Mouse (Mus musculus) liver, embryonic 14.5 days (tissue): ENCODE measurements at regions not wholly inside any gene's neighbourhood (a gene's known extent, or its start where the extent isn't known, plus 50 kb on each side); places are given as distances from the start of the nearest gene placed in this dataset.

ENCODE experiments used
- ATAC-seq: fragments of 200-750 bp; cut with Nextera tagmentation; 2 replicates; pipeline ENCODE4 v1.8.0; 2017; ENCODE audit warnings: moderate number of reproducible peaks, mild to moderate bottlenecking, moderate library complexity; ENCODE audit not compliant: insufficient read depth
- DNase-seq, 3 experiments: peaks; one replicate each; pipeline ENCODE4 v3.0.0-alpha.2; 2012 to 2013; ENCODE audit warnings: low read depth in 3 of 3, low spot score in 3 of 3
- H3K27ac ChIP-seq: fragments of 300-500 bp; sonication (generic); 2 replicates; pipeline ENCODE4 v1.5.1; 2014; ENCODE audit warnings: moderate library complexity, mild to moderate bottlenecking, control low read depth, inconsistent platforms
- H3K27me3 ChIP-seq: fragments of 300-500 bp; sonication (generic); 2 replicates; pipeline ENCODE4 v1.6.1; 2014; ENCODE audit warnings: mild to moderate bottlenecking, low read length, moderate library complexity; ENCODE audit not compliant: control insufficient read depth, insufficient read depth
- H3K36me3 ChIP-seq: fragments of 300-500 bp; sonication (generic); replicated peaks from 2 replicates; pipeline ENCODE4 v1.6.1; 2014; ENCODE audit warnings: low read depth; ENCODE audit not compliant: control insufficient read depth, insufficient read depth
- H3K4me1 ChIP-seq, 2 experiments: fragments of 200-500 bp in 1 of 2; fragments of 300-500 bp in 1 of 2; sonication (generic) in 1 of 2; replicated peaks; 2 replicates each; pipeline ENCODE4 v1.6.1; 2012 to 2014; ENCODE audit warnings: antibody characterized with exemption in 1 of 2, inconsistent platforms in 1 of 2, low read length in 1 of 2; ENCODE audit not compliant: control insufficient read depth in 2 of 2, insufficient read depth in 2 of 2
- H3K4me2 ChIP-seq: fragments of 300-500 bp; sonication (generic); 2 replicates; pipeline ENCODE4 v1.6.1; 2014; ENCODE audit warnings: low read depth, mild to moderate bottlenecking, control low read depth, moderate library complexity
- H3K4me3 ChIP-seq, 2 experiments: fragments of 200-500 bp in 1 of 2; fragments of 300-500 bp in 1 of 2; sonication (generic) in 1 of 2; 2 replicates each; pipeline ENCODE4 v1.5.1; 2012 to 2014; ENCODE audit warnings: low read depth in 2 of 2, low read length in 2 of 2, mild to moderate bottlenecking in 2 of 2, control low read depth in 1 of 2, inconsistent platforms in 1 of 2, moderate library complexity in 1 of 2; ENCODE audit not compliant: insufficient read depth in 1 of 2
- H3K9ac ChIP-seq: fragments of 300-500 bp; sonication (generic); replicated peaks from 2 replicates; pipeline ENCODE4 v1.6.1; 2014; ENCODE audit warnings: mild to moderate bottlenecking, control low read depth, moderate library complexity
- H3K9me3 ChIP-seq: fragments of 300-500 bp; sonication (generic); 2 replicates; pipeline ENCODE4 v1.6.1; 2016; ENCODE audit warnings: low read length, mixed read lengths; ENCODE audit not compliant: control insufficient read depth
- CTCF ChIP-seq: IDR thresholded peaks from 2 replicates; pipeline ENCODE4 v1.5.1; 2016; ENCODE audit warnings: antibody characterized with exemption, low read depth, control low read depth
- EP300 ChIP-seq: IDR thresholded peaks from 2 replicates; pipeline ENCODE4 v1.6.1; 2016; ENCODE audit warnings: antibody characterized with exemption, low read depth
- WGBS: fragments of 180-500 bp; shearing (Covaris S2); extraction: QIAGEN DNeasy Blood & Tissue Kit; methylation state at CpG from one replicate; pipeline ENCODE4 v1.1.7; 2014; ENCODE audit not compliant: insufficient replicate concordance; 5-methylcytosine and 5-hydroxymethylcytosine counted together

DNA sequence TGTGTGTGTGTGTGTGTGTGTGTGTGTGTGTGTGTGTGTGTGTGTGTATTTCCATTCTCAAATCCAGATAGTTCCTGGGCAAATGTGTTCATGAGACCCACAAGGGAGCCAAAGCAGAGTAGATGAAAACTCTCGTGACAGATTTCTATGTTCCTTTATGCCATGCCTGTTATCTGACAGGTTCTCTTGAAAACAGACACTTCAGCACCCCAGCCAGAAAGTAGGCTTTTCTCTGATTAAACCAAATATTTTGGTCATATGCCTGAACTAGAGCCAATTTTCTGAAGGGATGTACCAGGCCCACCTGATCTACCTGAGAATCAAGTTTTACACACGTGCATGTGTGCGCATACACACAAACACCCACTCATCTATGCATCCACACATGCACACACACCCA lies 95.5 kb downstream of the Psat1 start:
- Histone ChIP-seq H3K4me1 (peaks cover 0 to 4% of the 10 kb centered on the region in 2 experiments; a peak in 1 of 4 replicates), H3K27me3 (no peaks in the 10 kb centered on the region), H3K9me3 (no peaks in the 10 kb centered on the region), H3K9ac (no peak overlapping the region), H3K36me3 (no peaks in the 10 kb centered on the region), H3K4me3 (no peak overlapping the region), H3K4me2 (no peak overlapping the region), H3K27ac (no peak overlapping the region)
- ATAC-seq = no peak
- WGBS = 74% methylated on average over 3 of the region's 3 CpGs
- DNase-seq = no peak
- no peak for TF ChIP-seq CTCF
- no peak for TF ChIP-seq EP300

DNA sequence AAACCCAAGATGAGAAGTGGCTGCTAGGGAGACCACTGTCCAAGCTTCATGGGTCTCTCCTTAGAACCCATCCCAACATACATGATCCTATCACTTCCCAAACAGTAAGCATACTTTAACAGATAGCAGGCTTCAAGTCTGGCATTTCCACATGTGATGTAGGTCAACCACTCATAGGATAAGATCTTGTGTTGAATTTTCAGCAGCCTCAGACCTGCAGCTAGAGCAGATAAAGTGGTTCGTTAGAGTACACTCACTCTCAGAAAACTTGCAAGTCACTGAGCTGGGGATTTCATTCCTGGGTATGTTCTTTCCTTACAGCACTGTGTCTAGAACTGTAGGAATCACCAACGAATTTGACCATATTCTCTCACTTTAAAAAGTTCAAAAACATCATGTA lies 96.4 kb downstream of the Psat1 start:
- Histone ChIP-seq H3K27me3 (no peaks in the 10 kb centered on the region), H3K9ac (no peak overlapping the region), H3K36me3 (no peaks in the 10 kb centered on the region), H3K4me2 (no peak overlapping the region), H3K4me3 (no peak overlapping the region), H3K9me3 (no peaks in the 10 kb centered on the region), H3K4me1 (peaks cover 0 to 4% of the 10 kb centered on the region in 2 experiments; a peak in 1 of 4 replicates), H3K27ac (no peak overlapping the region)
- TF ChIP-seq EP300 (no peak), CTCF (no peak)
- ATAC-seq (no peak), DNase-seq (no peak)
- 20% methylated on average over 2 of the region's 2 CpGs for WGBS

DNA sequence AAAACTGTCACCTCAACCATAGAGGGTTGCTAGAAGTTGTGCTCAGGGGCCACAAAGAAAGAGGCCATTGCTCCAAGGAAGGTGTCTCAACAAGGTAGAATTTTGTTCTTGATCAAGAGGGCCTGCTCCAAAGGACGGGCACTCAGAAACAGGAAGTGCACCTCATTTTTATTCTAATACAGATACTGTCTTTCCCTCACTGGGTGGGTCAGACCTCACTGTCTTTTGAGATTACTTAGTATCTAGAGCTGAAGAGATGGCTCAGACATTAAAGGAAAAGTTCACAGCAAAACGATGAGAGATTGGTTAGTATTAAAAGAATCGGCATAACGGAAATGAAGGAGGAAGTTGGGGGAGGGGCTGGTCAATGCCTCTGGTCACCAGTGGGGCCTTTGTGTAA lies 97.9 kb downstream of the Psat1 start:
- no peak overlapping the region for H3K4me2 ChIP-seq
- H3K36me3 ChIP-seq = no peaks in the 10 kb centered on the region
- ATAC-seq (no peak), DNase-seq (no peak)
- no peak overlapping the region for H3K27ac ChIP-seq
- 29% methylated on average over 4 of the region's 4 CpGs for WGBS
- H3K9ac ChIP-seq = no peak overlapping the region
- H3K9me3 ChIP-seq = no peaks in the 10 kb centered on the region
- no peaks in the 10 kb centered on the region for H3K27me3 ChIP-seq
- no peak for TF ChIP-seq CTCF
- no peak for TF ChIP-seq EP300
- no peak overlapping the region for H3K4me3 ChIP-seq
- peaks cover 0 to 4% of the 10 kb centered on the region in 2 experiments; a peak in 1 of 4 replicates for H3K4me1 ChIP-seq

DNA sequence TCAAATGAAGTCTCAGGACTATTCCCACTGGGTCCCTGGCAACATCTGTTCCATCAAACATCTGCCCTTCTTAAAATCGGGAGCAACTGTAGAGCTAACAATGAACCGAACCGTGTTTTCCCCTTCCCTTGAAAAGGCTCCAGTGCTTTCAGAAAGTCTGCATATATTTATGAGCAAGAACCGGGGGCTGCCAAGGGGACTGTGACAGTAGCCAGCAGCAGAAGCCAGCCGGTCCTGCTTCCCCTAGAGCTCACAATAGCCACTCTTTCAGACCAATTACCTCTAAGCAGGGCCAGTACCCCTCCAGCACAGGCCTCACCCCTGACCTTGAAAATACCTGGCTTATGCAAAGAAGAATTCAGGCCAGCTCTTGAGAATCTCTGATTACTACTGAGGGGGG lies 108.8 kb downstream of the Psat1 start:
- Histone ChIP-seq H3K27me3 (no peaks in the 10 kb centered on the region), H3K9me3 (no peaks in the 10 kb centered on the region), H3K36me3 (no peaks in the 10 kb centered on the region), H3K4me3 (no peak overlapping the region), H3K4me1 (peaks cover 3 to 10% of the 10 kb centered on the region in 2 experiments; a peak in 3 of 4 replicates), H3K4me2 (no peak overlapping the region), H3K9ac (no peak overlapping the region), H3K27ac (no peak overlapping the region)
- no peak for TF ChIP-seq CTCF
- TF ChIP-seq EP300 = no peak
- no peak for ATAC-seq
- 27% methylated on average over 5 of the region's 5 CpGs for WGBS
- no peak for DNase-seq

DNA sequence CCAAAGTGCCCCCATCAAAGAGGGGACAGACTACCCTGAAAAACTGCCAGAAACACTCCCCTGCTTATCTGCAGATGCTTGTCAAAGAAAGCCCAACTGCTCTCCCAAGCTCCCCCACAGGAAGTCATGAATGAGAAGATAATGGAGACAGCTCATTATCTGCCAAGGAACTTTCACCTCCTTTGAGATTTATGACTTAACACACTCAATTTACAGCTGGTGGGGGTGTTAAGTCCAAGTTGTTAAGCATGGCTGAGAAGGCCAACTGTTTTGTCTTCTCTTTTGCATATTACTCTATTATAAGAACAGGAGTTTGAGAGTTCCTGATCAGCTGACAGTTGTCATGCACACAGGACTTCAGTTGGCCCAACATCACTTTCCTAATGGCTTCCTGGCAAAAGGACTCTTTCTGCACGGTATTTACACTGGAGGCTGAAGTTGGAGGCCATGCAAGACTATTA lies 109.4 kb downstream of the Psat1 start:
- Histone ChIP-seq H3K27ac (no peak overlapping the region), H3K9me3 (no peaks in the 10 kb centered on the region), H3K27me3 (no peaks in the 10 kb centered on the region), H3K9ac (no peak overlapping the region), H3K4me2 (no peak overlapping the region; the same call in 1 of the 2 replicates), H3K4me1 (peaks cover 3 to 10% of the 10 kb centered on the region in 2 experiments; a peak in 3 of 4 replicates), H3K36me3 (no peaks in the 10 kb centered on the region), H3K4me3 (no peak overlapping the region)
- WGBS = 3% methylated on average over 1 of the region's 1 CpGs
- no peak for ATAC-seq
- peak; percentile 62 for TF ChIP-seq EP300
- TF ChIP-seq CTCF = no peak
- DNase-seq = peak in 1 of 3 experiments; percentile 11
